Comparison of ENCODE assay signal across 8 mouse cellular contexts in the genomic region with DNA sequence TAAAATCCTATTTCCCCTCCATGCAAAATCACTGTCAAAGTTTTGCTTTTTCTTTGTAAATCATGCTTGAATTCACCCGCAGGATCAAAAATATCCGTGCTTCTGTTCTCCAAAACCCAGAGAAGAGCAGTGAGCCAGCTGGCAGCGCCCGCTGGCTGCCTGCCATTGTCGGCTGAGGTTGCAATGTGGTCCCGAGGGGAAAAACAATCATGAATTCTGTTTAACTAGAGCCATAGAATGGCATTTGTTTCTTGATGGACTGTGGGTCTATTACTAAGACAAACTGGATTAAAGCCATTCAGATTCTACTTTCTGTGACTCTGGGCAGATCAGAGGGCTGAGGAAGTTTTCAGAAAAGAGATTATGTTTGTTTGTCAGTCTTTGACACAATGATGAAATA. TPM values are rescaled to one million over a fixed set of nuclear protein-coding genes. Genes with fewer than 3 reads are reported as not detected.
A peak's percentile ranks its signal among the peaks of the same experiment; 100 is the strongest.
DNase-seq lines count a peak whose midpoint lies in the region; ATAC-seq lines count a peak whose summit lies in the region.
"Had no signal": no experiment of that assay in that cellular context is flagged by ENCODE, and none has a peak within 500 bp of the region (broad histone marks: within the 10 kb centered on the region; RNA-seq: fewer than 3 reads in every experiment).

No protein-coding gene starts in this region.

- ATAC-seq in forebrain, embryonic 16.5 days = peak; percentile 95
- ATAC-seq in hindbrain, embryonic 15.5 days (ENCODE audit: low FRiP score, low read depth) = peak; percentile 71; the same call in 1 of the 2 replicates

- intact Hi-C loops in left cerebral cortex, postnatal 25 days (cut with DNase I) = no loop called here

- H3K4me3 ChIP-seq in forebrain, embryonic 16.5 days (replicated peaks; ENCODE audit: low read length) = no peak overlapping the region
- H3K4me3 ChIP-seq in hindbrain, embryonic 15.5 days = no peak overlapping the region

- no peak overlapping the region for H3K27ac ChIP-seq in forebrain, embryonic 16.5 days (ENCODE audit: low read length)
- no peak overlapping the region; the same call in 1 of the 2 replicates for H3K27ac ChIP-seq in hindbrain, embryonic 15.5 days (replicated peaks)

- H3K9ac ChIP-seq in forebrain, embryonic 16.5 days (replicated peaks; ENCODE audit: low read depth, low read length) = no peak overlapping the region
- H3K9ac ChIP-seq in hindbrain, embryonic 15.5 days = no peak overlapping the region

- no peaks in the 10 kb centered on the region for H3K27me3 ChIP-seq in forebrain, embryonic 16.5 days (replicated peaks; ENCODE audit: control insufficient read depth, insufficient read depth, low read length)
- no peaks in the 10 kb centered on the region for H3K27me3 ChIP-seq in hindbrain, embryonic 15.5 days

- H3K9me3 ChIP-seq in forebrain, embryonic 16.5 days (ENCODE audit: control insufficient read depth, low read length) = peaks cover 3% of the 10 kb centered on the region; the same call in 1 of the 2 replicates
- peaks cover 3% of the 10 kb centered on the region; the same call in 1 of the 2 replicates for H3K9me3 ChIP-seq in hindbrain, embryonic 15.5 days

- peak; percentile 60 for DNase-seq in NIH3T3 (ENCODE audit: low read depth)
- DNase-seq in adrenal gland, postnatal 10 days = peak; percentile 85
- DNase-seq in left cerebral cortex, postnatal 25 days (ENCODE audit: low spot score in 2 of 2) = peak; percentile 64 to 84
- peak; percentile 68 to 78 for DNase-seq in right cerebral cortex, adult 2 months (ENCODE audit: low spot score in 2 of 2)
- DNase-seq in urinary bladder, postnatal 10 days (ENCODE audit: low spot score) = no peak

- H3K36me3 ChIP-seq in forebrain, embryonic 16.5 days (ENCODE audit: control insufficient read depth, insufficient read depth) = no peaks in the 10 kb centered on the region
- peaks cover 6% of the 10 kb centered on the region; the same call in 1 of the 2 replicates for H3K36me3 ChIP-seq in hindbrain, embryonic 15.5 days

- no peak overlapping the region for H3K4me2 ChIP-seq in forebrain, embryonic 16.5 days (ENCODE audit: low read length)
- H3K4me2 ChIP-seq in hindbrain, embryonic 15.5 days = 0 out of 2 replicates have a peak overlapping the region, but pooled peaks have one; percentile 4

- 10% methylated on average over 6 of the region's 6 CpGs for WGBS in forebrain, embryonic 16.5 days
- WGBS in hindbrain, embryonic 15.5 days = 29% methylated on average over 6 of the region's 6 CpGs

- peaks cover 2% of the 10 kb centered on the region; the same call in 1 of the 2 replicates for H3K4me1 ChIP-seq in forebrain, embryonic 16.5 days (replicated peaks; ENCODE audit: control insufficient read depth, insufficient read depth, low read length)
- peaks cover 10% of the 10 kb centered on the region for H3K4me1 ChIP-seq in hindbrain, embryonic 15.5 days (replicated peaks)

RNA-seq across cellular contexts. Expression of a gene that starts 31.1 kb away (rescaled TPM):
- total RNA-seq in adrenal gland, postnatal 10 days (2021) = 10 to 100 TPM; 18.2 to 30.7 TPM
- 91.7 and 109 TPM in 2 replicates for polyA plus RNA-seq in forebrain, embryonic 16.5 days (2015; fragmentation: Nextera tagmentation; extraction: Ambion mirVana)
- polyA plus RNA-seq in hindbrain, embryonic 15.5 days (2015; fragmentation: Nextera tagmentation; extraction: Ambion mirVana) = 115 and 131 TPM in 2 replicates
- total RNA-seq in left cerebral cortex, postnatal 25 days (2021) = 1,000 to 10,000 TPM; 1,117 to 1,180 TPM
- total RNA-seq: neutrophil, adult 5-6 weeks had no signal

Comparison
In these comparisons a context has a peak if more than half of its experiments do, and no peak if none do; other contexts are left out.
1. RNA of a gene that starts 31.1 kb away (total RNA-seq): 1,117 to 1,180 TPM in left cerebral cortex, postnatal 25 days; 18.2 to 30.7 TPM in adrenal gland, postnatal 10 days; every median in the first group is over 10 times any median in the second.